Mouse (Mus musculus) C2C12 (cell line): ENCODE results near the gene Serinc1. TPM values are rescaled to one million over a fixed set of nuclear protein-coding genes. Genes with fewer than 3 reads are reported as not detected.

Experiments
- H3K27me3 ChIP-seq: one replicate; pipeline ENCODE4 v1.6.1; 2011; ENCODE audit not compliant: control insufficient read depth, insufficient read depth, insufficient read length
- H3K36me3 ChIP-seq: one replicate; pipeline ENCODE4 v1.6.1; 2011; ENCODE audit not compliant: control insufficient read depth, insufficient read depth
- H3K4me3 ChIP-seq: one replicate; pipeline ENCODE4 v1.5.1; 2011; ENCODE audit warnings: mild to moderate bottlenecking, control low read depth; ENCODE audit not compliant: poor library complexity, insufficient read depth, severe bottlenecking
- H3K79me2 ChIP-seq: one replicate; pipeline ENCODE4 v1.6.1; 2011; ENCODE audit not compliant: control insufficient read depth, insufficient read depth
- H3K79me3 ChIP-seq: one replicate; pipeline ENCODE4 v1.6.1; 2011; ENCODE audit warnings: low read depth, control low read depth
- H3ac ChIP-seq: one replicate; pipeline ENCODE3; 2011; ENCODE audit warnings: low read depth; ENCODE audit not compliant: control insufficient read depth, insufficient read length
- CEBPB ChIP-seq: IDR thresholded peaks from one replicate; pipeline ENCODE4 v1.6.1; 2011; ENCODE audit warnings: low read depth, mild to moderate bottlenecking, control low read depth, moderate library complexity
- CTCF ChIP-seq: IDR thresholded peaks from one replicate; pipeline ENCODE4 v1.5.1; 2011; ENCODE audit not compliant: control insufficient read depth, insufficient read depth, insufficient read length
- FOSL1 ChIP-seq: IDR thresholded peaks from one replicate; pipeline ENCODE4 v1.8.0; 2011; ENCODE audit warnings: mild to moderate bottlenecking, low read length; ENCODE audit not compliant: poor library complexity, insufficient read depth, severe bottlenecking
- MAX ChIP-seq: IDR thresholded peaks from one replicate; pipeline ENCODE4 v1.6.1; 2011; ENCODE audit warnings: mild to moderate bottlenecking, control low read depth
- MYOD1 ChIP-seq: IDR thresholded peaks from one replicate; pipeline ENCODE4 v1.6.1; 2011; ENCODE audit warnings: low read depth; ENCODE audit not compliant: control insufficient read depth, insufficient read length
- MYOG ChIP-seq: IDR thresholded peaks from one replicate; pipeline ENCODE4 v1.6.1; 2011; ENCODE audit not compliant: control insufficient read depth, insufficient read length; ENCODE audit errors: extremely low read depth
- USF1 ChIP-seq: IDR thresholded peaks from one replicate; pipeline ENCODE4 v1.6.1; 2011; ENCODE audit warnings: low read depth, mild to moderate bottlenecking, control low read depth, moderate library complexity
- polyA plus RNA-seq: library from polyadenylated mRNA; unstranded; fragments of >200 nt; fragmentation: generic; extraction: Trizol; gene quantifications from one replicate; pipeline ENCODE4 v1.2.1, GENCODE M21; 2012; ENCODE audit warnings: missing spikeins

Gene Serinc1
- polyA plus RNA-seq, 1 experiment, result 46.7 TPM

- TF ChIP-seq MYOG, result no peak
- TF ChIP-seq CEBPB, result no peak
- no peak for TF ChIP-seq MAX
- TF ChIP-seq FOSL1, result no peak
- no peak for TF ChIP-seq USF1
- no peak for TF ChIP-seq MYOD1
- Histone ChIP-seq H3ac (no peak overlapping the region), H3K79me3 (no peaks in the 10 kb centered on the region), H3K27me3 (no peaks in the 10 kb centered on the region), H3K4me3 (no peak overlapping the region), H3K79me2 (peaks cover 3% of the 10 kb centered on the region), H3K36me3 (no peaks in the 10 kb centered on the region)
Observed at GRCm38 (mm10) chr10:57481717-57482116, 50.6 kb downstream of the Serinc1 start.

GRCm38 (mm10) chr10:57477121-57477843, 55.0 kb downstream of the Serinc1 start:
- Histone ChIP-seq H3K79me2 (no peaks in the 10 kb centered on the region), H3K36me3 (no peaks in the 10 kb centered on the region), H3K79me3 (no peaks in the 10 kb centered on the region), H3K27me3 (no peaks in the 10 kb centered on the region), H3K4me3 (no peak overlapping the region), H3ac (no peak overlapping the region)
- TF ChIP-seq CTCF (no peak), MYOD1 (no peak), MYOG (no peak)

Other genes starting within 250 kb of the Serinc1 start
- 8.2 TPM for gene Hsf2, start 46.1 kb downstream of the Serinc1 start, polyA plus RNA-seq
- not detected for gene Pkib, start 99.5 kb upstream of the Serinc1 start, polyA plus RNA-seq